Mouse (Mus musculus) urinary bladder, postnatal 36 days (tissue): ENCODE data around the gene Map3k6.

Experiments used
- DNase-seq, 2 experiments: peaks; one replicate each; pipeline ENCODE4 v3.0.0; 2022; ENCODE audit warnings: low spot score in 2 of 2, mixed read lengths in 1 of 2

Map3k6 gene

GRCm38 (mm10) chr4:133240490-133240921 lies at the start of gene Map3k6:
Gene Map3k6 (plus strand): TSS chr4:133240818.
- peak; percentile 75 to 92 for DNase-seq

- no peak for DNase-seq
Measured at GRCm38 (mm10) chr4:133194482-133194881, 46.1 kb upstream of the Map3k6 start.

- no peak for DNase-seq
Measured at GRCm38 (mm10) chr4:133195014-133195413, 45.6 kb upstream of the Map3k6 start.

GRCm38 (mm10) chr4:133196136-133196535 lies 44.5 kb upstream of the Map3k6 start:
- DNase-seq: no peak

- DNase-seq: no peak
Measured at GRCm38 (mm10) chr4:133196852-133197251, 43.8 kb upstream of the Map3k6 start.

GRCm38 (mm10) chr4:133197355-133197754 lies 43.3 kb upstream of the Map3k6 start:
- no peak for DNase-seq

- DNase-seq: no peak
Measured at GRCm38 (mm10) chr4:133197801-133198286, 42.8 kb upstream of the Map3k6 start.

- DNase-seq: no peak
Measured at GRCm38 (mm10) chr4:133198337-133199180, 42.1 kb upstream of the Map3k6 start.

GRCm38 (mm10) chr4:133199743-133200142 lies 40.9 kb upstream of the Map3k6 start:
- no peak for DNase-seq

- DNase-seq: peak in 1 of 2 experiments; percentile 55
Measured at GRCm38 (mm10) chr4:133200343-133200742, 40.3 kb upstream of the Map3k6 start.

GRCm38 (mm10) chr4:133201006-133201771 lies 39.4 kb upstream of the Map3k6 start:
- DNase-seq: peak; percentile 52 to 77

- no peak for DNase-seq
Measured at GRCm38 (mm10) chr4:133202254-133202653, 38.4 kb upstream of the Map3k6 start.

GRCm38 (mm10) chr4:133203591-133203990 lies 37.0 kb upstream of the Map3k6 start:
- DNase-seq: no peak

- no peak for DNase-seq
Measured at GRCm38 (mm10) chr4:133204379-133204778, 36.2 kb upstream of the Map3k6 start.

- peak in 1 of 2 experiments; percentile 54 for DNase-seq
Measured at GRCm38 (mm10) chr4:133209366-133209765, 31.3 kb upstream of the Map3k6 start.

GRCm38 (mm10) chr4:133210023-133210787 lies 30.4 kb upstream of the Map3k6 start:
- DNase-seq: no peak

GRCm38 (mm10) chr4:133210788-133211390 lies 29.7 kb upstream of the Map3k6 start:
- DNase-seq: no peak

- no peak for DNase-seq
Measured at GRCm38 (mm10) chr4:133211751-133212561, 28.7 kb upstream of the Map3k6 start, which contains the start of the genes Cd164l2 and Gpr3. Gene Cd164l2 (plus strand): TSS chr4:133212131. Gene Gpr3 (minus strand): TSS chr4:133212536.

GRCm38 (mm10) chr4:133212562-133213267 lies 27.9 kb upstream of the Map3k6 start:
- DNase-seq: peak; percentile 57 to 78

- no peak for DNase-seq
Measured at GRCm38 (mm10) chr4:133213268-133213590, 27.4 kb upstream of the Map3k6 start.
